Mouse (Mus musculus) midbrain, embryonic 11.5 days (tissue): ENCODE measurements around the gene Celf2. TPM values are rescaled to one million over a fixed set of nuclear protein-coding genes. Genes with fewer than 3 reads are reported as not detected.
A peak's percentile ranks its signal among the peaks of the same experiment; 100 is the strongest.

Experiments
- ATAC-seq: fragments of 200-750 bp; cut with Nextera tagmentation; 2 replicates; pipeline ENCODE4 v1.8.0; 2017; ENCODE audit warnings: moderate TSS enrichment, moderate library complexity; ENCODE audit not compliant: low FRiP score
- DNase-seq: peaks from one replicate; pipeline ENCODE4 v3.0.0; 2015; ENCODE audit warnings: low spot score; ENCODE audit errors: missing footprints
- H3K27ac ChIP-seq: fragments of 300-500 bp; sonication (generic); 2 replicates; pipeline ENCODE4 v1.5.1; 2014; ENCODE audit warnings: low read depth, low read length
- H3K27me3 ChIP-seq: fragments of 300-500 bp; sonication (generic); 2 replicates; pipeline ENCODE4 v1.6.1; 2014; ENCODE audit warnings: mild to moderate bottlenecking, low read length, moderate library complexity, mixed read lengths; ENCODE audit not compliant: control insufficient read depth, insufficient read depth
- H3K36me3 ChIP-seq: fragments of 300-500 bp; sonication (generic); 2 replicates; pipeline ENCODE4 v1.6.1; 2014; ENCODE audit warnings: mild to moderate bottlenecking, low read length, moderate library complexity, mixed read lengths; ENCODE audit not compliant: control insufficient read depth, insufficient read depth
- H3K4me1 ChIP-seq: fragments of 300-500 bp; sonication (generic); 2 replicates; pipeline ENCODE4 v1.6.1; 2014; ENCODE audit warnings: low read length; ENCODE audit not compliant: control insufficient read depth, insufficient read depth
- H3K4me2 ChIP-seq: fragments of 300-500 bp; sonication (generic); 2 replicates; pipeline ENCODE4 v1.6.1; 2014; ENCODE audit warnings: mild to moderate bottlenecking, moderate library complexity
- H3K4me3 ChIP-seq: fragments of 300-500 bp; sonication (generic); 2 replicates; pipeline ENCODE4 v1.5.1; 2014; ENCODE audit warnings: low read depth, low read length
- H3K9ac ChIP-seq: fragments of 300-500 bp; sonication (generic); 2 replicates; pipeline ENCODE4 v1.6.1; 2014; ENCODE audit warnings: low read length
- H3K9me3 ChIP-seq: fragments of 300-500 bp; sonication (generic); 2 replicates; pipeline ENCODE4 v1.6.1; 2016; ENCODE audit warnings: low read length; ENCODE audit not compliant: control insufficient read depth
- WGBS: fragments of 180-500 bp; shearing (Covaris S2); extraction: QIAGEN DNeasy Blood & Tissue Kit; methylation state at CpG from one replicate; pipeline ENCODE4 v1.1.7; 2014; 5-methylcytosine and 5-hydroxymethylcytosine counted together
- polyA plus RNA-seq: library from polyadenylated mRNA; unstranded; fragments of >200 nt; fragmentation: Nextera tagmentation; extraction: Ambion mirVana; gene quantifications from 2 replicates; pipeline ENCODE4 v1.2.1, GENCODE M21; 2014

The Celf2 gene
- polyA plus RNA-seq, 1 experiment from 2014 or later, result 92.7 TPM

GRCm38 (mm10) chr2:7311776-7312175 lies 197.6 kb downstream of the Celf2 start:
- 56% methylated on average over 3 of the region's 3 CpGs for WGBS
- Histone ChIP-seq H3K9me3 (no peaks in the 10 kb centered on the region), H3K4me1 (peaks cover 18% of the 10 kb centered on the region), H3K9ac (no peak overlapping the region), H3K4me2 (no peak overlapping the region), H3K4me3 (no peak overlapping the region), H3K27ac (no peak overlapping the region), H3K27me3 (no peaks in the 10 kb centered on the region; the same call in 1 of the 2 replicates), H3K36me3 (no peaks in the 10 kb centered on the region)
- DNase-seq, result no peak
- ATAC-seq, result no peak

DNA sequence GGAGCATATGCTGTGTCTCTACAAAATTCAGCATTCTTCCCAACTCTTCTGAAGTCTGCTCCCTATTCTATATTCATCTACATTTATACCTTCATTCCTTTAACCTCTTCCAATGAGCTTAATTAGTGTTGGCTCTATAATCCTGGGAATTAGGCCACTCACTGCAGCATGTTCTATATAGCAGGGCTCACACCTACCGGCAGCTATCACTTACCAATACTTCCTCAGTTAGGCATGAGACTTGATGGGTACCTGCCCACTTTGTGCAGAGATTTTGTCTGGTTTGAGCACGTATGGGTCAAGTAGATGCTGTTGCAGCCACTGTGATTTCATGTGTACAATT lies 198.6 kb downstream of the Celf2 start:
- H3K36me3 ChIP-seq, result no peaks in the 10 kb centered on the region
- H3K9me3 ChIP-seq, result no peaks in the 10 kb centered on the region
- H3K27ac ChIP-seq, result no peak overlapping the region
- no peaks in the 10 kb centered on the region; the same call in 1 of the 2 replicates for H3K27me3 ChIP-seq
- peaks cover 18% of the 10 kb centered on the region for H3K4me1 ChIP-seq
- H3K9ac ChIP-seq, result no peak overlapping the region
- no peak overlapping the region for H3K4me3 ChIP-seq
- ATAC-seq (peak; percentile 53), DNase-seq (no peak)
- H3K4me2 ChIP-seq, result no peak overlapping the region
- 77% methylated on average over 2 of the region's 2 CpGs for WGBS

DNA sequence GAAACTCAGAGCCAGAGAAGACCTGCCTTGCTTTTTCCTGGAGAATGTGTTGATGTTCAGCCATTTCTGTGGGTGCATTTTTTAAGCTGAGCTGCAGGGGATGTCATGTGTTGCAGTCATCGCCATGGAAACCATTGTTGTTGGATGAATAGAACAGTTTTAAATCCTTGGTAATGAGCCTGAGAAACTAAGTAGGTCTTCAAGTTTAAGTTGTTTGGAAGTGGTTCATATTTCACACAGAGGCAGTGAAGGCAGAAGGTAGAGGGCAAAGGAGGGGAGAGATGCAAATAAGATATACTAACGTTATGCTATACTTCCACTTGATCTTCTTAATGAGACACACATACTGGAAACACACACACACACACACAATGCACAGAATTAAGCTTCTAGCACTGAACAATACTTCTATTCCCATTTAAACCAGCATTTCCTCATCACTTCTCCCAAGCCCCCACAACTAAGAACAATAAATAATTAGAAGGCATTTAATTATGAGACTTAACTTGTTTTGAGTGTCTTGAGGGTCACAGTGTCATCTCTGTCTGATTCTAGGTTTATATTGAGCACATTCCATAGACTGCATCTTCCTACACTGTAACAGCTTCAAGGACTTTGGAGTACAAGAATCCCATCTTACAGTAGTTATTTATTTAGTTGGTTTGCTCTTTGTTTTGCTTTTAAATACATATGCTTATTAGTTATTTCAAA lies 199.1 kb downstream of the Celf2 start:
- Histone ChIP-seq H3K4me2 (peak overlapping the region; percentile 6; the same call in 1 of the 2 replicates), H3K9me3 (no peaks in the 10 kb centered on the region), H3K27ac (no peak overlapping the region), H3K4me3 (no peak overlapping the region), H3K36me3 (no peaks in the 10 kb centered on the region), H3K27me3 (no peaks in the 10 kb centered on the region; the same call in 1 of the 2 replicates), H3K4me1 (peaks cover 18% of the 10 kb centered on the region), H3K9ac (no peak overlapping the region)
- ATAC-seq (peak; percentile 90), DNase-seq (peak; percentile 96)
- 15% methylated on average over 2 of the region's 2 CpGs for WGBS

DNA sequence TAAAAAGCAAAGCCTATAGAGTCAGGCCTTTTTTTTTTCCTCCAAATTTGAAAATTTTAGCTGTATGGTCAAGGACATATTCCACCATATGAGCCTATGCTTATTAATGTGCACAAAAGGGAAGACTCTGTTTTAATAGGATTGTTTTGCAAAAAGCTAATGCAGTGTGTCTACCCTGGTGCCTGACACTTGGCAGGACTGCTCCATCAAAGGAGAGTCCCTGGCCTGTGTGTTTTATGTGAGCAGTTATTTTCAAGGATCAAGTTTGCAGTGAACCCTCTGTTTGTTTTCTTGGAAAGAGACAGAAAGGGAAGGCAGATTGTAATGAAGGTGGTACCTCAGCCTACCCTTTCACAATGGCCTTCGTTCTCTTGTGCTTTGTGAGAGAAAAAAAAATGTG lies 200.0 kb downstream of the Celf2 start:
- Histone ChIP-seq H3K9ac (no peak overlapping the region), H3K4me3 (no peak overlapping the region), H3K9me3 (no peaks in the 10 kb centered on the region), H3K4me1 (peaks cover 18% of the 10 kb centered on the region), H3K36me3 (no peaks in the 10 kb centered on the region), H3K27ac (peak overlapping the region; percentile 41; the same call in 1 of the 2 replicates), H3K27me3 (no peaks in the 10 kb centered on the region; the same call in 1 of the 2 replicates), H3K4me2 (no peak overlapping the region)
- ATAC-seq, result peak; percentile 43
- WGBS, result 28% methylated on average over 1 of the region's 1 CpGs
- peak; percentile 87 for DNase-seq

DNA sequence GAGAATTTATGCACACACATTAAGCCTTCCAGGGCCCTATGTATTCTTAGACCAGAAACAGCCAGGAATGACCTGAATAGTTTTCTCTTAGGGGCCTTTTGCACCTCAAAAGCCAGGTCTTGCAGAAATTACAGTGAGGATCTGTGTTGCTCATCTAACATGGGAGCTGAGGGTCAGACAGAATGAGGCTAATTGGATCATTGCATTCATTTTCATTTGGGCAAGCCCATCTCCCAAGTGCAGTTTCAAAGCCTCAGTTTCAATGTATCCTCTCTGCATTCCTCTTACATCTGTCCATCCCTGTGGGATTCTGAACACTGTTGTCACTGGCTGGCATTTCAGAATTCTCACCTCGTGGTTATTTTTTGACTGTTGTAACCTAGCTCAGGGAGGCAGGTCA lies 200.6 kb downstream of the Celf2 start:
- H3K4me3 ChIP-seq, result no peak overlapping the region
- H3K4me1 ChIP-seq, result peaks cover 18% of the 10 kb centered on the region
- H3K4me2 ChIP-seq, result no peak overlapping the region
- DNase-seq, result no peak
- no peak overlapping the region for H3K9ac ChIP-seq
- H3K36me3 ChIP-seq, result no peaks in the 10 kb centered on the region
- 44% methylated on average over 1 of the region's 1 CpGs for WGBS
- ATAC-seq, result no peak
- no peaks in the 10 kb centered on the region; the same call in 1 of the 2 replicates for H3K27me3 ChIP-seq
- no peaks in the 10 kb centered on the region for H3K9me3 ChIP-seq
- H3K27ac ChIP-seq, result no peak overlapping the region; the same call in 1 of the 2 replicates

DNA sequence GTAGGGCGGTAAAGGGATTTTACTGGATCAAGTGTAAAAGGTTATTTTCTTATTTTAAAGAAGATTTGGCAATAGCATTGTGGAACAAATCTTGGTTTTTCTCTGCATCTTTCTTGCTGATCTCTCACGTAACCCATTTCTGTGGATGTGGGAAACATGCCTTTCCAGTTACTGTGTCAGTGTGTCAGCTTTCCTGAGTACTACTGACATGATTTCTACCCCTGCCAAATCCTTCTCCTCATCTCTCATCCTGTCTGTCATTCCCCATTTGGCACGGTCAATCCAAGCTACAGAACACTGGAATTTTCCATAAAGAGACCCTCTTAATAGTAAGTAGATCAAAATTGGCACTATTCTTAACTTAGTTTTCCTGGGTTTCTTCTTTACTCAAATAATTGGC lies 221.9 kb downstream of the Celf2 start:
- Histone ChIP-seq H3K4me2 (no peak overlapping the region), H3K27me3 (no peaks in the 10 kb centered on the region), H3K27ac (no peak overlapping the region), H3K9ac (no peak overlapping the region), H3K36me3 (no peaks in the 10 kb centered on the region), H3K4me1 (no peaks in the 10 kb centered on the region), H3K4me3 (no peak overlapping the region), H3K9me3 (no peaks in the 10 kb centered on the region)
- ATAC-seq (no peak), DNase-seq (peak; percentile 41)
- 85% methylated on average over 3 of the region's 3 CpGs for WGBS

DNA sequence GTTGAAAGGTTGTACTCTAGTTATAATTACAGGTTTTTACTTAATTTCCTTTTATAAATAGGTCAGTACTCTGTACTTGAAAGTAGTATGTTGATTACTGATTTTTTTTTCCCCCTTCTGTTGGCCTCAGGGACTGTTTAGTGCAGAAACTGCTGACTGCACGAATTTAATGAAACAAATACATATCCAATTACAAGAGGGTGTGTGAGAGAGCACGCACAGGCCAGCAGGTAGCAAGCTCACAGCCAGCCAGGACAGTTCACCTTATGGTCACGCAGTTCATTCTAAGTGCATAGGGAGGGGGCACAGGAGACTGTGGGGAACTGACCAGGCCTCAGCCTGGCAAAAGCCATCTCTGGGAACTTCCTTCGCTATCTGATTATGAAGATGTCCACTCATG lies 236.1 kb downstream of the Celf2 start:
- Histone ChIP-seq H3K27ac (no peak overlapping the region), H3K4me3 (no peak overlapping the region), H3K9ac (no peak overlapping the region), H3K4me2 (no peak overlapping the region), H3K36me3 (no peaks in the 10 kb centered on the region), H3K27me3 (no peaks in the 10 kb centered on the region), H3K4me1 (no peaks in the 10 kb centered on the region), H3K9me3 (no peaks in the 10 kb centered on the region)
- WGBS, result 67% methylated on average over 4 of the region's 4 CpGs
- ATAC-seq (no peak), DNase-seq (peak; percentile 75)

GRCm38 (mm10) chr2:7270051-7270450 lies 239.3 kb downstream of the Celf2 start:
- Histone ChIP-seq H3K9me3 (no peaks in the 10 kb centered on the region), H3K4me1 (no peaks in the 10 kb centered on the region), H3K9ac (no peak overlapping the region)

DNA sequence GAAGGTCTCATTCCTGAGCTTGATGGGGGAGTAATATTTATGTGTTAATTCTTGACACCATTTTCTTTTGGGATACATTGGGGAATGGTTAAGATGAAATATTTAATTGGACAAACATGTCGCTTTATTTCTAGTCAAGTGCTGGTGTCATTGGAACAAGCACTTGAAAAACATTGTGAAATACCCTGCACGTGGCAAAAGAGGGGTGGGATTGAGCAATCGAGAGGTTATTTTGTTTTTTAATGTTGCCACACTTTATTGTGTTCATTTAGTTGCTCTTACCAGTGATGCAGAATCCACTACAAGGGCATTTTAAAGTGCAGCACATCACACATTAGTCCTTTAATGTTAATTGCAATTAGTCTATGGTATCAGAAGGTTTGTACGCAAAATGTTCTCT lies 242.2 kb downstream of the Celf2 start:
- Histone ChIP-seq H3K27me3 (no peaks in the 10 kb centered on the region), H3K4me1 (no peaks in the 10 kb centered on the region), H3K9me3 (no peaks in the 10 kb centered on the region), H3K9ac (no peak overlapping the region), H3K36me3 (no peaks in the 10 kb centered on the region), H3K27ac (no peak overlapping the region), H3K4me3 (no peak overlapping the region), H3K4me2 (no peak overlapping the region)
- ATAC-seq (no peak), DNase-seq (peak; percentile 73)
- 86% methylated on average over 4 of the region's 4 CpGs for WGBS

More at GRCm38 (mm10) chr2:7270051-7270450, 239.3 kb downstream of the Celf2 start:
- Histone ChIP-seq H3K27me3 (no peaks in the 10 kb centered on the region), H3K4me3 (no peak overlapping the region), H3K36me3 (no peaks in the 10 kb centered on the region), H3K4me2 (no peak overlapping the region), H3K27ac (no peak overlapping the region)
- DNase-seq (peak; percentile 19), ATAC-seq (no peak)
- 82% methylated on average over 7 of the region's 7 CpGs for WGBS
